Mouse (Mus musculus): ENCODE results near the gene Rsrp1. TPM values are rescaled to one million over a fixed set of nuclear protein-coding genes. Genes with fewer than 3 reads are reported as not detected.

Rsrp1 gene
- polyA plus RNA-seq, 1 experiment: 1,131 TPM

- peak overlapping the region; percentile 47 for H3K4me3 ChIP-seq (ENCODE audit: insufficient read depth, low read length)
These were observed 6.8 kb downstream of the Rsrp1 start for GRCm38 (mm10) chr4:134930190-134930589.

DNA sequence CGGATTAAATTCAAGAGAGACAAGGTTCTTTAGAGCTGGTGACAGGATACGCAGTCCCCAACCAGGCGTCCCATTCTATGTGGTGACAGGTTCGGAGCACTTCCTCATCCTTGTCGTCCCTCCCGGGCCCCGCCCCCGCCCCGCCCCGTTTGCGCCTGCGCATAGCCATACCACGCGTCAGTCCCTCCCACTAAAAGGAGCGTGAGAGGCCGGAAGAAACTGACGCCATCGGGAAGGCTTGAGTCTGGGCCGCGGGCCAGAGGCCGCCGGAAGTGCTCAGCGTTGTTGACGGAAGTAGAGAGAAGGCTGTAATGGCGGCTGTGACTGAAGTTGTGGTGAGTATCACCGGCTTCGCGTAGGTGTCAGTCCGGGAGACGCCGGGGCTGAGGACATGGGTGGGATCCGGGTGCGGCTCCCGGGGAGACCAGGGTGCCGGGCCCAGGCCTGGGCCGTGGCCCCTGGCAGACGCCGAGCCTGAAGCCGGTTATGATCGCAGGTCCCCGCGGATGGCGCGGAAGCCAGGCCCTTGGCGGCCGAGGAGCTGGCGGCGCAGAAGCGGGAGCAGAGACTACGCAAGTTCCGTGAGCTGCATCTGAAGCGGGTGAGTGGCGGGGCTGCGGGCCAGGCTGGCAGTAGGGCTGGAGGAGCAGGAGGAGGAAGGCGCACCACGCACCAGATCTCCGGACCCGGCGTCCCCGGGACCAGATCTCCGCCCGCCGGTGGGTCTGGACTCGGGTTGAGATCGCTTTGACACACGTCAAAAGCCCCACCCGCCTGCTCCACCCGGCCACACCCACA lies 7.5 kb downstream of the Rsrp1 start, which contains the start of gene Syf2:
Gene Syf2, plus strand, starts transcription at position 215 of the 798 bp plus-strand sequence.
- H3K27ac ChIP-seq (ENCODE audit: insufficient read depth, low read depth, low read length): peak within 1 kb of the TSS; percentile 71
- H3K4me1 ChIP-seq (ENCODE audit: control insufficient read depth, insufficient read depth, low read length): peaks cover 6% of the 10 kb centered on the region
- peak within 1 kb of the TSS; percentile 98 for H3K4me3 ChIP-seq (ENCODE audit: insufficient read depth, low read length)
- TF ChIP-seq POLR2A (IDR thresholded peaks at IDR 0.05; ENCODE audit: borderline replicate concordance, low read depth, low read length) (peak; percentile 36; the same call in 1 of the 2 replicates), CTCF (IDR thresholded peaks at IDR 0.05; ENCODE audit: low read depth, low read length) (no peak)

More at GRCm38 (mm10) chr4:134930190-134930589, 6.8 kb downstream of the Rsrp1 start:
- H3K4me1 ChIP-seq (ENCODE audit: control insufficient read depth, insufficient read depth, low read length): peaks cover 6% of the 10 kb centered on the region
- no peak for TF ChIP-seq CTCF (IDR thresholded peaks at IDR 0.05; ENCODE audit: low read depth, low read length)
- TF ChIP-seq POLR2A (IDR thresholded peaks at IDR 0.05; ENCODE audit: borderline replicate concordance, low read depth, low read length): no peak
- peak overlapping the region; percentile 71 for H3K27ac ChIP-seq (ENCODE audit: insufficient read depth, low read depth, low read length)

- TF ChIP-seq CTCF (IDR thresholded peaks at IDR 0.05; ENCODE audit: low read depth, low read length) (no peak), POLR2A (IDR thresholded peaks at IDR 0.05; ENCODE audit: borderline replicate concordance, low read depth, low read length) (no peak)
These were observed 14.1 kb downstream of the Rsrp1 start for GRCm38 (mm10) chr4:134937240-134938176.

DNA sequence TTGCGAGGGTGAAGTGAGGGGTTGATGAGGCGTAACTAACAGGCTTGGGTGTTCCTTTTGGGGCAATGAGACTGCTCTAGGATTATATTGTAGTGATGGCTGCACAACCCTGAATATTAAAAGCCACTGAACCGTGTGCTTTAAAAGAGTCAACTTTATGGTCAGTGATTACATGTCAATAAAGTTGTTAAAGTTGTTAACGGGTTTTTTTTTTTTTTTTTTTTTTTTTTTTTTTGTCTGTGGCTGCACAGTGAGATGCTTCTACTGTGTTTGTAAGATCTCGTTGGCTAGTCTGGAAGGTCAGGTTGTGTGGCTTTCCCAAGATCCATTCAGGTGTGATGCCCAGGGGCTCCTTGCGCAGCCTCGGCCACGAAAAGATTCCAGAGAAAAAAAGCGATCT lies 16.5 kb downstream of the Rsrp1 start:
- no peak for TF ChIP-seq CTCF (IDR thresholded peaks at IDR 0.05; ENCODE audit: low read depth, low read length)
- TF ChIP-seq POLR2A (IDR thresholded peaks at IDR 0.05; ENCODE audit: borderline replicate concordance, low read depth, low read length): no peak
- Histone ChIP-seq H3K4me3 (ENCODE audit: insufficient read depth, low read length) (no peak overlapping the region), H3K4me1 (ENCODE audit: control insufficient read depth, insufficient read depth, low read length) (peaks cover 28% of the 10 kb centered on the region), H3K27ac (ENCODE audit: insufficient read depth, low read depth, low read length) (no peak overlapping the region)

More at GRCm38 (mm10) chr4:134937240-134938176, 14.1 kb downstream of the Rsrp1 start:
- H3K27ac ChIP-seq (ENCODE audit: insufficient read depth, low read depth, low read length): peak overlapping the region; percentile 65
- 0 out of 2 replicates have a peak overlapping the region, but pooled peaks have one; percentile 2 for H3K4me3 ChIP-seq (ENCODE audit: insufficient read depth, low read length)
- peaks cover 22% of the 10 kb centered on the region for H3K4me1 ChIP-seq (ENCODE audit: control insufficient read depth, insufficient read depth, low read length)

GRCm38 (mm10) chr4:134943758-134944538 lies 20.6 kb downstream of the Rsrp1 start:
- H3K4me3 ChIP-seq (ENCODE audit: insufficient read depth, low read length): no peak overlapping the region
- no peak overlapping the region for H3K27ac ChIP-seq (ENCODE audit: insufficient read depth, low read depth, low read length)
- peaks cover 12% of the 10 kb centered on the region for H3K4me1 ChIP-seq (ENCODE audit: control insufficient read depth, insufficient read depth, low read length)
- TF ChIP-seq POLR2A (IDR thresholded peaks at IDR 0.05; ENCODE audit: borderline replicate concordance, low read depth, low read length) (no peak), CTCF (IDR thresholded peaks at IDR 0.05; ENCODE audit: low read depth, low read length) (no peak)

DNA sequence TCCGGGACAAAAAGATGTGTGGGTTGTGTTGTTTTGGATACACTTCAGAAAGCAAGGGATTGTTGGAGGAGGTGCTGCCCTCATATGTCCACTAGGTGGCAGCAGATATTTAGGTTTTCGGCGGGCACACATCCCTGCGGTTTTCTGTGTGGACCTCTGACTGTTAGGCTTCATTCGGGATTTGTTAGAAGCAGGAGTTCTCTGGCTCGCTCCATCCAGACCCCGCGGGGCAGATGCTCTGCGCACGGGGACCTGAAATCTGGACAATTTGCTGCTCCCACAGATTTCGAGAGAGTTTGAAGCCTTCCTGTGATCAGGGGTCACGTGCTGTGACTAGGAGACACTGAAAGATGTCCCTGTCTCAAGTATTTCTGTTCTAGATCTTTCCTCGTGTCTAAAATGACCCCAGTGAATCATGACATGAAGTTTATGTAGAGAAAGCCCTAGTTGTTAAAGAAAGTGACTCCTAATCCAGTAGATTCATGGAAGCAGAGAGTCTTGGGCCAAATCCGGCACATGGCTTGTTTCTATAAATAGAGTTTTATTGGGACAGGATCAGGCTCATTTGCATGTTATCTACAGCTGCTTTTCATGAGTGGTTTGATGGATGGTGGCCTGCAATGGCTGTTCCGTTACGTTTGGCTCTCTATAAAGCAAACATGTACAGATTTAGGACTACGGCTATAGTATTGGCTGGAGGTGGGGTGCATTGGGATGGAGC lies 22.8 kb downstream of the Rsrp1 start:
- Histone ChIP-seq H3K4me3 (ENCODE audit: insufficient read depth, low read length) (peak overlapping the region; percentile 39), H3K4me1 (ENCODE audit: control insufficient read depth, insufficient read depth, low read length) (peaks cover 17% of the 10 kb centered on the region), H3K27ac (ENCODE audit: insufficient read depth, low read depth, low read length) (no peak overlapping the region)
- TF ChIP-seq CTCF (IDR thresholded peaks at IDR 0.05; ENCODE audit: low read depth, low read length): peak; percentile 49
- TF ChIP-seq POLR2A (IDR thresholded peaks at IDR 0.05; ENCODE audit: borderline replicate concordance, low read depth, low read length): no peak

DNA sequence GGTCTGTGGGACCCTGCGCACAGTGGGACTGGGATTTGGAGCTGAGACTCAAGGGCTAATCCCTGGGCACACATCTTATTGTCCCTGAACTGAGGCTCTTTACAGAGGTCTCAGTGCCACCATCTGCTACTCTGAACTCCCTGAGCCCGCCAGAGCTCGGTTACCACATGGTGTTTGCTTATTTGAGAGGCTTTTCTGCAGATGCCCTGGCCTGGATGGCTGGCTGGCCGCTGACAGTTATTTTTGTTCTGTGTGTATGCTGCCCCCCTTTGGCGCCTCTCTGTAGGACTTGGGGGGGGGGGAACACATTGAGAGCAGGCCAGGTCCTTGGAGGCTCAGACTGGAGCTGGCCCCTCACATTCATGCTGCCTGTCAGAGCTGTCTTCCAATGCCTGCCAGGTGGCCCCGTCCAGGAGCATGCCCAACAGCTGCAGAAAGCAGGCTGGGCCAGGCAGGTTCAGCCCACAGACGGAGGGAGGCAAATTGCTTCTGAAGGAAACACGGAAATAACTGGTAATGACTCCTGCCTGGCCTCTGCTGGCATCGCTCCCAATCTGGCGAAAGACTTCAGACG lies 27.2 kb downstream of the Rsrp1 start:
- Histone ChIP-seq H3K4me1 (ENCODE audit: control insufficient read depth, insufficient read depth, low read length) (peaks cover 6% of the 10 kb centered on the region), H3K4me3 (ENCODE audit: insufficient read depth, low read length) (no peak overlapping the region), H3K27ac (ENCODE audit: insufficient read depth, low read depth, low read length) (peak overlapping the region; percentile 44)
- no peak for TF ChIP-seq POLR2A (IDR thresholded peaks at IDR 0.05; ENCODE audit: borderline replicate concordance, low read depth, low read length)
- TF ChIP-seq CTCF (IDR thresholded peaks at IDR 0.05; ENCODE audit: low read depth, low read length): no peak

GRCm38 (mm10) chr4:134954461-134954860 lies 31.1 kb downstream of the Rsrp1 start:
- Histone ChIP-seq H3K4me3 (ENCODE audit: insufficient read depth, low read length) (no peak overlapping the region), H3K4me1 (ENCODE audit: control insufficient read depth, insufficient read depth, low read length) (peaks cover 6% of the 10 kb centered on the region), H3K27ac (ENCODE audit: insufficient read depth, low read depth, low read length) (no peak overlapping the region)
- no peak for TF ChIP-seq CTCF (IDR thresholded peaks at IDR 0.05; ENCODE audit: low read depth, low read length)
- TF ChIP-seq POLR2A (IDR thresholded peaks at IDR 0.05; ENCODE audit: borderline replicate concordance, low read depth, low read length): no peak
